Mouse (Mus musculus) myocyte (in vitro differentiated cells): ENCODE results near the gene H2-Ke6.

Source experiments
- E2F4 ChIP-seq: IDR thresholded peaks from one replicate; pipeline ENCODE4 v1.6.1; 2011; ENCODE audit warnings: mild to moderate bottlenecking, control low read depth, moderate library complexity; ENCODE audit not compliant: insufficient read depth
- MAX ChIP-seq: IDR thresholded peaks from one replicate; pipeline ENCODE4 v1.6.1; 2011; ENCODE audit warnings: low read depth, mild to moderate bottlenecking, control low read depth
- MYOG ChIP-seq, 3 experiments: IDR thresholded peaks; one replicate each; pipeline ENCODE4 v1.6.1; 2011; ENCODE audit warnings: control low read depth in 2 of 3, low read depth in 2 of 3, mild to moderate bottlenecking in 2 of 3; ENCODE audit not compliant: insufficient read length in 2 of 3, control insufficient read depth in 1 of 3, insufficient read depth in 1 of 3
- POLR2A ChIP-seq: IDR thresholded peaks from one replicate; pipeline ENCODE4 v1.6.1; 2011; ENCODE audit warnings: low read depth, mild to moderate bottlenecking, control low read depth, moderate library complexity; ENCODE audit not compliant: insufficient read length
- USF1 ChIP-seq: IDR thresholded peaks from one replicate; pipeline ENCODE4 v1.6.1; 2011; ENCODE audit warnings: low read depth, mild to moderate bottlenecking, control low read depth, moderate library complexity

DNA sequence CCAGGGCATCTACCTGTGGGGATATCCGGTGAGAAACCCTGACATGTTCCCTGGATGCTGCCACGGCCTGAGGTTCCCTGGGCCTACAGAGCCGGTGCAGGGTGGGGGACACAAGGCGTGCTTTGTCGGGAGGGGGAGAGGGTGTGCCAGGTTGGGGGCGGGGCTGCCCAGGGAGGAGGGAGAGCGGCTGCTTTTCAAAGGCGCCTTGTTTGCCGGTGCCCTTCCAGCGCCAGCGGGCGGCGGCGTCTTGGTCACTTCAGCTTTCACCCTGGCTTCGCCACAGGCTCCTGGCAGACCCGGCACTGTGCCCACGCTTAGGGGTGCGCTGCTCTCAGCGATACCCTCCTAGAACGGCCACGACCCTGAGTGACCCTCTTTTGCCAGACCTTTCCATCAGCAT, 10.6 kb upstream of the H2-Ke6 start:
- TF ChIP-seq E2F4 (no peak), MAX (no peak), POLR2A (no peak), USF1 (no peak), MYOG (IDR thresholded peaks at IDR 0.05; ENCODE audit: control insufficient read depth in 1 of 3, insufficient read depth in 1 of 3, insufficient read length in 2 of 3, low read depth in 2 of 3) (no peak)
